Mouse (Mus musculus): ENCODE results near the gene Fbxw10.

The Fbxw10 gene

DNA sequence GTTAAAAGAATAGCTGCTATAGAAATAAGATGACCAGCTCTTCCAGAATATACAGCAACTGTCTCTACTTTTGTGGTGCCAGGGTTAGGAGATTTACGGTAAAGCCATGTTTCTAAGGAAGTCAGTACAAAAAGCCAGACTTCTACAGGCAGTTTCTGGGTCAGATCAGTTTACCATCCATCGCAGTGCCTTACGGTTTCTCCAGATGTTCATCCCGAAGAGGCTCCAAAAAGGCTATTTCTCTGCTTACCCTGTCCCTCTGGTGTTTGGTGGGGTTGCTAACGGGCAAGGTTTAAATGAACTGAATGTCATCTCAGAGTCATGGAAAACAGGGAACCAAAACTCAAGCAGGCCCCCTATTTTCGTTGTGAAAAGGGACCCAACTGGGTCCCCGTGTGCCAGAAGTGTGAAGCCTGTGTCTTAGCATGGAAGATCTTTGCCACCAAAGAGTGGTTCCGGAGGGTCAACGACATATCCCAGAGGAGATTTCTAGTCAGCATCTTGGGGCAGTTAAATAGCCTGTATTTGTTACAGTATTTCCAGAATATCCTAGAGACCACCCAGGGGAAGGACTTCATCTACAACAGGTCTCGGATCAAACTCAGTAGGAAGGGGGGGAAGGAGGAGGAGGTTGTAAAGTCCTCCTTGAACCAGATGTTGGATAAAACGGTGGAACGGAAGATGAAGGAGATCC, at the start of gene Fbxw10:
Gene Fbxw10, plus strand, starts transcription at position 109 of the 694 bp plus-strand sequence.
- peak; percentile 6 to 18 for DNase-seq

DNA sequence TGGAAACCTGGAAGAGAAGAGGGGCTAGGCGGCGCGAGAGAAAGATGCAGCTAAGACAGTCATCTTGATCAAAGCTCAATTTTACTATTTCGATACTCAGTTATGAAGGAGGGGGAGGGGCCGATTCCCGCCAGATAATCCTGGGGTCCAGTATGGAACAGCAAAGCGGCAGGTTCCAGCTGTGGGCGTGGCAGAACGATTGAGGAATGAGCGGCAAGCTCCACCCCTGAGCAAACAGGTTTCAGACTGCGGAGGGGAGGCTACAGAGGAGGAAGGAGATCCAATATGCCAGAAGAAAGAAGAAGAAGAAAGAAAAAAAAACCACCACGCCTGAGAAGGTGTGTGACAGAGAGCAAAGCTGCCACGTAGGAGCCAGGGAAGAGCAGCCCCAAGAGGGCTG, 42.8 kb upstream of the Fbxw10 start:
- DNase-seq, result no peak

DNA sequence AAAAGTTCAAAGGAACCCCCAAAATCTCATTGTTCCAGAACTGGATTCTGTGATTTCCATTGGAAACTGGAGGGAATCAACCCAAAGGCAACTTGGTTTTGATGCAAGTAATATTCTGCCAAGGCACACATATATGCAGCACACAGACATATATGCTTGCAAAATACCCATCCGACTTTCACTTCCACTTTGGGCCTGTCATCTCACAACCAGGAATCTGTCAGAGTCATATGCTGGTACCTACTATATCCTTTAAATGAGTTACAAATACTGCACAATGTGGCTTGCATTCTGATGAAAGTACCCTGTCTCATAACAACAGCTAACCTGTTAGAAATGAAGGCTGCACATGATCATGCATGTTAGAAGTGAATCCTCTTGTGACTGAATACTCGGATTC, 38.9 kb upstream of the Fbxw10 start:
- DNase-seq, result no peak

DNA sequence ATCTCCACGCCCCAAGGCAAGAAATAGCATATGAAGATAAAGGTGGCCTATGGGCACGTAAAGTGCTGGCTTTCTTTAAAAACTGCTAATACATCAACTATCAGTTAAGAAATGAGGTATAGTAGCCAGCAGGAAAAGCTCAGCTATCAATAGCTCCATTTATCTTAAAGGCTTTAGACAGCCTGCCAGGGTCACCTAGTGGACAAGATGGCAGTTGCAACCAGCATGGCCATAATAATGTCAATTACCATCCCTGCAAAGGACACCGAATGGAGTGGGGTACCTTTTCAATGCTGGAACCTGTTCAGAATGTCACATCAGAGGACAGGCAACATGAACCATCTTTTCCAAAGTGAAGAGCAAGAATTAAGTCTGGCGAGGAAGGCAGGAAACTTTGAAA, 37.7 kb upstream of the Fbxw10 start:
- DNase-seq, result peak; percentile 56 to 60

DNA sequence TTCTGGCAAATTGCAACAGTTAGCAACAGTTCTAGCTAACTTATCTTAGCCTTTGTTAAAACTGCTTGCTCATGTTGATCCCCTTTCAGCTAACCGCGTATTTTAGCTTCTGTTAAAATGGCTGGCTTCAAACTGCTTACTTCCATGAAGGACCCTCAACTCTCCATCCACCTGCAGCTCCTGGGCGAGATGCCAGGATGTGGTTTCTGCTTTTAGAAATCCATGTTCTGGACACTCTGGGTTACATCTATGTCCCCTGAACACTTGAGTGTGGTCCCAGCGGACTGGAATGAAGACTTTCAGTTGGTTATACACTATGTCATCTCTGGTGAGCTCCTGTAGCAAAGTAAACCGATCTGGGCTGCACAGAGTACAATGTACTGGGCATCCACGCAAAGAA, 34.6 kb upstream of the Fbxw10 start:
- no peak for DNase-seq

DNA sequence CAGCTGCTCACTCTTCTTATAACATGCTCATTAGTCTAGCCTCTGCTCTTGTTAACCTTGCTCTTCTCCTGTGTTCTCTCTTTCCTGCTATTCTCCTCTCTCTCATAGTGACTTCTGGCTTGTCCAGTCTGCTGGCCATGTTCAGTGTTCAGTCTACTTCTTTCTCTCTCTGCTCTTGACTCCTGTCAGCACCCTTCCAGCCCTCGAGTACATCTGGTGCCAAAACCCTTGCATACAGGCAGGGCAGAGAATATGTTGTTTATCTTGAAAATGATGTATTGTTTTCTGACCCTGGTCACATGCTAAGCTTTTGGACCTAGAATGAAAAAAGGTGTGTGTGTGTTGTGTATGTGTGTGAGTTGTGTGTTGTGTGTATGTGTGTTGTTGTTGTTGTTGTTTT, 33.4 kb upstream of the Fbxw10 start:
- no peak for DNase-seq

DNA sequence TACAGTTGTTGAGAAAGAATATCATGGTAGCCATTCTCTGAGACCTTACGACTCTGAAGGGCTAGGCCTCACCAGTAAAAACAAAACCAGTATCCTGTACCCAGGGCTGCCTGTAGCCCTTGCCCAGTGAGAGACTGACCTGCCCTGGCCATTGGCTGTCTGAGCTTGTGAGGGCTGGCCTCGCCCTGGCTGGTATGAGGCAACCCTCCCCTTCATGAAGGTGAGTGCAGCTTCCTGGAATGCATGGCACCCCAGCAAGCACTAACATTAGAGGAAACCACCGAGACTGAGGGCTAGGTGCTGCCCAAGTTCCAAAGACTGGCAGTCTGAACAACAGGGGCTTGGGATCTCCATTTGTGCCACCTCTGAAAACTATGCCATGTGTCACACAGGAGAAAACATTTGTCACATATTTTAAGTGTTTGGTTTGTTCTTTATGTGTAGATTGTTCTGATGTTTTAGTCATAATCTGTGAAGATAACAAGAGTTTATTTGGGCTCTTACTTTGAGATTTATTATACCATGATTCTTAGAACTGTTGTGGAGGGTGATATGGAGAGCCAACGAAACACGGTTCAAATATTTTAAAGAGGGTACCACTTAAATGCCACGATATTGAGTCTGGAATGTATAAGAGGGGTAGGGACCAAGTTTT, 32.8 kb upstream of the Fbxw10 start:
- peak; percentile 11 to 21 for DNase-seq

DNA sequence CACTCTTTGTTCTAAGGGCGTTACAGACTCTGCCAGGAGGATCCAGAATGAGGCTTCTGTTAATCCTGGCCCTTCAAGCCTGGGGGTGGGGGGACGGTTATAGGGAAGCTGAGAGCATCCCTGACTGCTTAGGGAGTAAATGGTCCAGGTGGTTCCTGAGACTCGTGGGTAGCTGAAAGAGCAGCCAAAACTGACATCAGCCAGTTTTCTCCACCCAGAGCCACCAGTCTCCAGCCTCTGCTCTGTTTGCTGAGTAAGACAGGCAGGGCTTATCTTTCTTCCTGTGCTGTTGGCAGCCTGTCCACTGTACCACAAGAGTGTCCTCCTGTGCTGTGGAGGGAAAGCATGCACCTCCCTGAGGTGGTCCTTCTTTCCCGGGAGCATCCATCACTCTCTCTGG, 32.2 kb upstream of the Fbxw10 start:
- DNase-seq, result no peak

DNA sequence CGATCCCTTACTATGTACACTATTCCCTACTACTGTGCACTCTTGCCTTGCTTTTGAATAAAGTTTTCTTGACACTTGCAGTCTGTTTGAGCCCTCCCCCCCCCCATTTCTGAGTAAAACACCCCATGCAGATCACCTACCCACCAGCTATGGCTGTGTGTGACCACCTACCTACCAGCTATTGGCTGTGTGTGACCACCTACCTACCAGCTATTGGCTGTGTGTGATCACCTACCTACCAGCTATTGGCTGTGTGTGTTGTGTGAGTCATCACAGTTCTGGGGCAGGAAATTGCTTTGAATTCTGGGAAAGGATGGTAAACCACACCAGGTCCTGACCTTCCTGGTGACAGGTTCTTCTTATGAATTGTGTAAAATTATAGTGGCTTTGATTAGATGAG, 31.4 kb upstream of the Fbxw10 start:
- DNase-seq, result no peak

DNA sequence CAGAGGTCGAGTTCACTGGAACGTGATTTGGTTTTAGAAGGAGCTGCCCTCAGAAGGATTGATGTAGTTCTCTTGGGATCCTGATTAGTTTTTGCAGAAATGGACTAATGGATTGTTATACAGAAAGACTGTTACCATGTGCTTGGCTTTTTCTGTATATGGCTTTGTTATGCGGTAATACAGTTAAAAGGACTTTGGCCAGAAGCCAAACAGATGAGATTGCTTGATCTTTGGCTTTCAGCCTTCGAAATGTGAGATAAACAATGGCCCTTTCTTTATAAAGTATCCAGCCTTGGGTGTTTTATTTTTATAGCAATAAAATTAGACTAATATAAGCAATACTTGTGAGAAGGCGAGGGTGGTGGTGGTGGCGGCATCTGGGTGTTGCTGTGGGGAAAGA, 30.3 kb upstream of the Fbxw10 start:
- DNase-seq, result no peak

DNA sequence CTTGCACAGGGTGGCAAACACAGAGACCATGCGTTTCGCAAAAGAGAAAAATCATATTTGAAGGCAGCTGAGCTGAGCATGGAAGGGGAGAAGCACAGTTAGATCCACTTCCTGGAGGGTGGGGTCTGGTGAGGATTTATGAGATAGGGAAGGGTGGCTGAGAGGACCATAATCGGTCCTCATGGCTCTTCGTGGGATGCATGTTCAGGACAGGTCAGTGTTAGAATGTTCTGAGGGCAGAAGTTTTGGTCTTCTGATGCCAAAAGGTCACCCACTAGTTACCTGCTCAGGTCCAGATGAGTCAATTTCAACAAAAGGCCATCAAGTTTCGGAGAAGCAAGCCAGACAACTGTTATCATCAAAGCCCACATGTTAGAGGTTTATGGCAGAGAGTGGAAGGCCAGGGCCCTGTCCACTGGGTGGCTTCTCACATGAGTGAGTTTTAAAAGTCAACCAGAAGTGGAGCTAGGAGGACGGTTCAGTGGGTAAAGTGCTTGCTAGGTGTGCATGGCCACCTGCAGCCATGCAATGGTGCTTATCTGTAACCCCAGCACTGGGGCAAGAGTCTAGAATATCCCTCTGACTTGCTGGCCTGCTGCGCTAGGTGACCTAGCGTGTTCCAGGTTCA, 27.7 kb upstream of the Fbxw10 start:
- DNase-seq, result peak in 1 of 2 experiments; percentile 9

DNA sequence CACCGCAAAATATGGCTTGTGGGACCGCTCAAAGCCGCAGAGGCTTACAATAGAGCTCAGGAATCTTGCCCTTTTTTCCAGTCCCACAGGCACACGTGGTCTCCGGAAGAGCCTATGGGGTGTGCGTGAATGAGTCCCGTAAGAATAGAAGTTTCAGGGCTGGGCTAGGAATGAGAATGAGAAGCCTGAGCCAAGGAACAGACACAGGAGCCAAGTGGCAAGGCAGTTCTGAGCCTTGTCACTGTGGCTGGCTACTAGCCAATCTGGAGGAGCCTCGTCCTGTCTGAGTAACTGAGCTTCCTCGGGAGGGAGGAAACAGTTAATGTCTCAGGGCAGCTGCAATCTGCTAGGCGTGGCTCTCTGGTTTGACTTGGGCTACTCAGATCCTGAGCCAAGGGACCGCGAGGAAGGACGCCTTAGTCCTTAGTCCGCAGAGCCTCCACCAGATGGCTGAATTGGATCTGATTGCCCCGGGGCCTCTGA, 26.8 kb upstream of the Fbxw10 start, which contains the start of gene Trim16:
Gene Trim16, plus strand, starts transcription at position 173 of the 483 bp plus-strand sequence.
- DNase-seq, result peak; percentile 76 to 85

DNA sequence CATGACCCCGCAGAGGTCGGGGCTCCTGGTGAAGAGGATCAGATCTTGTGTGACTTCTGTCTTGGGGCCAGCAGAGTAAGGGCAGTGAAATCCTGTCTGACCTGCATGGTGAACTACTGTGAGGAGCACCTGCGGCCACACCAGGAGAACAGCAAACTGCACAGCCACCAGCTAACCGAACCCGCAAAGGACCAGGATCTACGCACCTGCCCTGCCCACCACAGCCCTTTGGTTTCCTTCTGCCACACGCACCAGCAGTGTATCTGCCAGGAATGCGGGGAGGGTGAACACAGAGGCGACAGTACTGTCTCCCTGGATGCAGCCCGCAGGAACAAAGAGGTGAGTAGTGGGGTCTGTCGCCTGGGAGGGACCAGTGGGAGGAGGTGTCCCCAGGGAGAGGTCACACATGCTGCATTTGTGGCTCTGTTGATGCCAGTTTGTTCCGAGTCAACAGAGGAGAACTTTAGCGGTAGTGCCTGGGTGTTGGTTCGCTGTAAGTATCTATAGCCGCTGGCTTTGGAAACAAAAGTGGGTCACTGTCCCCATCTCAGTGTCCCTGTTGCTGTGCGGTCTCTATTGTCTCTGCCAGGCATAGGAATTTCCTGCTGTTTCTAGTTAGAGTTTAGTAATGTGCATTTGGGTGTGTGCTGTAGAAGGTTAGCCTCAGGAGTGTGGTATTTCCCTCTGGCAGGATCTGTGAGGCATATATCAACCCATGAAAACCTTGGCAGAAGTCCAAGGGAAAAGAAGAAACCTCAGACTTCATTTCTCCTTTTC, 26.0 kb upstream of the Fbxw10 start:
- DNase-seq, result peak; percentile 36 to 58

DNA sequence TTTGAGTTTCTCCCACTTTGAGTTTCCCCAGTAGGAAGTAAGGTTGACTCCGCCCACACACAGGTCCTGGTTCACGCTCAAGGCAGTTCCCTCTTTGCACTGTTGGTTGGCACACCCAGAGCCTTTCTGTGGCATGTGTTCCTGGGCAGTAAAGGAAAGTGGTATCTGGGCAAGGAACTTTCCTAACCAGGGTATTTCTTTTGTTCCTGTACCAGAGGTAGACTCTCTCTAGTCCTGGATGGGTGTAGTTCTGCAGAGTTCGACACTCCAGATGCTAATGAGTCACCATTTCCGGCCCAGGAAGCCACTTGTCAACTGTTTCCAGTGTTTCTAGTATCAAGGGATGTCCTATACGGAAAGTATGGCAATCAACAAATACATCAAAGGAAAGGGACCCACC, 25.0 kb upstream of the Fbxw10 start:
- DNase-seq, result peak; percentile 42 to 58

DNA sequence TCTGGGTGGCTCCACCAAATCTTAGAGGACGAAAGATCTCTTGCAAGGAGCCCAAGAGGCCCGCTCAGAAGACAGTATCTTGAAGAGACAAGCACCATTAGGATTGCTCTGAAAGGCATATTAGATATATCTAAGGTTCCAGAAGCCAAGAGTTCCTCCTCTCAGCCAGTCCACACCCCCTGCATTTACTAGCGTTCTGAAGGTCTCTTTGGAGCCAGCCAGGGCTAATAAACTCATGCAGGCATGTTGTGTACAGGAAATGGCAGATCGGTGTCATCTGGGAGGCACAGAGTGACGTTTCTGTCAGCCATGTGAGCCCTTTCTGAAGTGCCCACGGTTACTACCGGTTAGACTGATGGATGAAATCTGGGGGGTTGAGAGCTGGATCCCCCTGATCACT, 22.7 kb upstream of the Fbxw10 start:
- DNase-seq, result peak in 1 of 2 experiments; percentile 9

DNA sequence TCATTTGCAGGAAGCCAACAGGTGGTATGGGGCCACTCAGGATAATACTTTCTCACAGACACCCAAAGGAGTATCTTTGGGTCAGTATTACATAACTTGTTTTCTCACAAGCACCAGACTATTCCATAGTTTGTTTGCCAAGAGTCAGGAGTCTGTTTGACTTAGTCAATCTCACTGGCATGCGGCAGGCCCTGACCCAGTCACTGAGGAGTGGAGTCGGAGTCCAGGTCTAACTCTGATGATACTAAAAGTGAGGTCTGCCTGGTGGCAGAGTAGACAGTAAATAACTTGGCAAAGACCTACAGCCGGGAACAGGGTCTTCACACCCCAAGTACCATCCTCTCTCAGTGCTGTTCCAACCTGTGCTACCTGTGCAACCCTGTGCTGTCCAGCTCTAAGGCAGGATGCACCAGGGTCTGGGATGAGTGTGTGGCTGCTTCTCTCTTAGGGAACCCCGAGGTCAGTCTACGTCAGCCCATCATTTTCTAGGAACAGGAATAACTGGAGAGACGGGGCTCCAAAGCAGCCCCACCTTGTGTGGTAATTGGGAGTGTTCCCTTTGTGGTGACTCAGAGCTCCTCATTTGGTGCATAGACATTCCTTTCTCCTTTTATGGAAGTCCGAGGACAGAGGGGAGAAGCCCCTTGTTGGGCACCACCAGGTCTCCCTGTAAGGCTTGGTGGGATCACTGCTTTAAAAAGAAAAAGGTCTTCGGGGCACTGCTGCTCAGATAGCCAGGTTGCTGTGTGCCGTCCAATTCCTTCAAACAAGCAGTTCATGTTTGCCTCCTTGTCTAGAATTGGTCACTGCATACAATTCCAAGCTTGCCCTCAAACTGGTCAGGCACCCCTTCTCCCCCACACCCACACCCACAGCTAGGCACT, 21.4 kb upstream of the Fbxw10 start:
- DNase-seq, result no peak

DNA sequence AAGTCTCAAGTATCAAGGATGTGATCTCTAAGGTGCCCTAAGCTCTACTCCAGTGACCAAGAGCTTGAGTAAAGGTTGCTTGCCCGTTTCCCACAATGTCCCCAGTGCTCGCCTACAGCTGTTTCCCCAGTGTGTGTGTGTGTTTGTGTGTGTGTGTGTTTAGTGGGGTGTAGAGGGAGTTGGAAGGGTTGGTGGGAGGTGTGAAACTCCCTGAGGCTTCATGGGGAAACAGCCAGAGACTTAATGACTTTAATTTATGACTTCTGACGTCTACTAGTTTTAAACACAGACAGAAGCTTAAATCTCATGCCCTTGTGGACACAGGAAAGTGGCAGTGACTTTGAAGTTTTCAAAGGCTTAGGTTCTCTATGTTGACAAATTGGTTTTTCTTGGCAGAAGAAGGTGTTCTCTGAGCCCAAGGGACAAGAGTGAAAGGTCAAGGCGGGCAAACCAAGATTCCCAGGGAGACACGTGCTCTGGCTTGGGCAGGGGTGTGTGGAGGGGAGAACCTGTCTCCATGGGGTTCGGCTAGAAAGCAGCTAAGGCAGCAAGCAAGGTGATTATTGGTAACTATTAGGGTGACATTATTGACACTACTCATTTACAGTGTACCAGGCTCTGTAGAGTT, 20.6 kb upstream of the Fbxw10 start:
- DNase-seq, result peak; percentile 34 to 60

DNA sequence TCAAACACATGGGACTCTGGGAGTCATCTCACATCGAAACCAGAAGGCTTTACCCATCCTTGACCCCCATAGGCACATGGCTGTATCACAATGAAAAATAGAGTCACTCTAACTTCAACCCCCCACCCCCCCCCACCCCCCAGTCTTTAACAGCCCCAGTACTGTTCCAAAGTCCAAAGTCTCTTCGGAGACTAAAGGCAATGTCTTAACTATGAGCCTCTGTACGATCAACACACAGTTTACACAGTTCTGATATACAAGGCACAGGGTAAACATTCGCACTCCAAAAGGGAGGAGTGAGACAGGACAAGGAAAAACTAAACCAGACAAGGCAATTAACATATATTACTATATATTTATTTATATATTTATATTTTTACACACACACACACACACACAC, 19.7 kb upstream of the Fbxw10 start:
- no peak for DNase-seq

DNA sequence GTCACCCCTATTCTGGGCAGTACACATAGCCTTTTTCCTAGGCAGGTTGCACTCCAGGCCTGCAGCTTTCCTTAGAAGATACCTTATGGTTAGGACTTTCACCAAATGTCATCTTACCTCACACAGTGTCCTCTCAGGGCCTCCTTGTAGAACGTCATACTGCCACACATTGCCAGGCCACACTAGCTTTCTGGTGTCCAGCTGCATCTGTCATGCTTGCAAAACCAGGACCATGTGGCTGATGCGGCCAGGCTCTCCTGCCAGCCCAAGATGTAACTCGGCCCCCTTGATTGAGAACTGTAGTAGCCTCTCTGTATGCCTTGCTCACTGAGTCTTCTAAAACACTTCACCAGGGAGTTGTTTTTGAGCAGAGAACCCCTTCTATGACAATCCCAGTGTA, 19.0 kb upstream of the Fbxw10 start:
- no peak for DNase-seq

DNA sequence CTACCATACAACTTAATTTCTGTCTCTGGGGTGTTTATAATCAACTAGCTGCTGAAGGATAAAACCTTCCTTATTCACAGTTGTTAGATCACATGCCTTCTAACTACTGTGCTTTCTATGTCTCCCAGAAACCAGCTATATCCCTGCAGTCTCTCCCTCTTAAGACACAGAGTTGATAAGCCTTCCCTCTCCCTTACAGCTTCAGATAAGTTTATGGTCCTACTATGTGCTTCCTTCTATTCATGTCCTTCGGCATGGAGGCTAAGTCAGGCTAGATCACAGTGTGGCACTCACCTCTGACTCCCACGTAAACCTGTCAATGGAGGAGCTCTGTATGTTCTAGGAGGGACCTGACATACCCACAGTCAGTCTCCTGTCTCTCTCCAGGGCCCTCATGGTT, 16.5 kb upstream of the Fbxw10 start:
- no peak for DNase-seq

DNA sequence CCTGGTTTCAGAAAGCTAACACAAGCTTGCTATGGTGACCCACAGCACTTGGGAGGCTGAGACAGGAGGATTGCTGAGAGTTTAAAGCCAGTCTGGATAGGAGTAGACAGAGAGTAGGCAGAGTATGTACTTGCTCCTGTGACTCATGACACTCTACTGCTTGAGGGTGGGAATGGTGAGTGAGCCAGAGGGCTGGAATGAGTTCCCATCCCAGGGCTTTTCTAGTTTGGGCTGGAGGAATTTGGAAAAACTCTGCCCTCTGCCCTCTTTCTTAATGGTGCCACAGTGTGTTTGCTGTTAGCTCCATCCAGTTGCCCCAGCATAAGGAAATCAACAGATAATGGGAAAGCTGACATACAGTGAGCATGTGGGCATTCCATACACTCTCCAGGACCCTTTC, 15.0 kb upstream of the Fbxw10 start:
- DNase-seq, result no peak

DNA sequence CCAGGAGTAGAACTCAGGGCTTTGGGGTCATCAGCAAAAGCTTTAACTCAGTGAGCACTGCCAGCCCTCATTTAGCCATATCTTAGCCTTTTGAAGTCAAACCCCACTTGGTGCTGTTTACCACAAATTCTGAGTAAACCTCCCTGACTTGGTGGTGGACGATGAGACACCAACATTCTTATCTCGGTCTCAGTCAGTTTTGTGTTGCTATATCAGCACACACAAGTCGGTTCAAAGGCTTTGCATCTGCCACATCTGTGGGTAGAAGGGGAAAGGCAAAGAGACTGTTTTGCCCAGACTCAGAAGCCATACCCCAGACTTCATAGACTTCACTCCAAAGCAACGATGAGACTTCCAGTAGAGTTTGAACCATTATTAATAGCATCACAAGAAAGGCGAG, 2.3 kb upstream of the Fbxw10 start:
- DNase-seq, result no peak
